Mouse (Mus musculus): ENCODE data around the gene Prox2.

DNA sequence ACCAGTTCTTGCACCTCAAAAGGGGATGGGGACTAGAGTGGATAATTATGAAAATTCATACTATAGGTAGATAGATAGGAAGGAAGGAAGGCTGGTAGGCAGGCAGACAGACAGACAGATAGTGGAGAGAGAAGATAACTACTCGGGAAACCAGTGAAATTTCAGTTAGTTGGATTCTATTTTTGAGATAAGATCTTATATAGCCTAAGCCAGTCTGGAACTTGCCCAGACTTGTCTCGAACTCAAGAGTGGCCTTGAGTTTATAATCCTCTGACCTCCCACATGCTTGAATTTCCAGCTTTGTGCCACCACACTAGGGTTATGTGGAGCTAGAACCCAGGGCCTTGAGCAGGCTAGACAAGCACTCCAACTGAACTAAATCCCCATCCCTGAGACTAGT lies 26.3 kb downstream of the Prox2 start:
- TF ChIP-seq CTCF (IDR thresholded peaks at IDR 0.05; ENCODE audit: extremely low read depth, insufficient read depth, low read length) (no peak), POLR2A (IDR thresholded peaks at IDR 0.05; ENCODE audit: extremely low read depth, insufficient read depth, low read length) (no peak)

Data from cortical plate, adult 2 months (tissue).